Mouse (Mus musculus): ENCODE data around the gene Cenpx. TPM values are rescaled to one million over a fixed set of nuclear protein-coding genes. Genes with fewer than 3 reads are reported as not detected.
"Not testable (repeated sequence)": the region's sequence is repeated elsewhere in the genome, so short reads cannot be mapped to it uniquely, and the experiment has no call there.

Cenpx gene
- polyA plus RNA-seq, 1 experiment from 2014 or later, result 106 TPM

- no peak overlapping the region for H3K4me3 ChIP-seq (replicated peaks; ENCODE audit: low read length)
- no peaks in the 10 kb centered on the region for H3K9me3 ChIP-seq (ENCODE audit: control insufficient read depth, low read length)
- H3K4me2 ChIP-seq (replicated peaks), result no peak overlapping the region
- no peak overlapping the region for H3K27ac ChIP-seq
- no peak overlapping the region for H3K9ac ChIP-seq
- 74% methylated on average over 20 of the region's 20 CpGs for WGBS
- no peaks in the 10 kb centered on the region for H3K4me1 ChIP-seq (replicated peaks; ENCODE audit: control insufficient read depth, insufficient read depth, low read length)
- no peak for ATAC-seq (ENCODE audit: low FRiP score)
- DNase-seq (ENCODE audit: low spot score), result no peak
- peaks cover 70% of the 10 kb centered on the region for H3K36me3 ChIP-seq (replicated peaks; ENCODE audit: control insufficient read depth, insufficient read depth)
- no peaks in the 10 kb centered on the region for H3K27me3 ChIP-seq (ENCODE audit: control insufficient read depth, insufficient read depth, low read length)
These were observed 26.8 kb downstream of the Cenpx start for GRCm38 (mm10) chr11:120686650-120687272.

DNA sequence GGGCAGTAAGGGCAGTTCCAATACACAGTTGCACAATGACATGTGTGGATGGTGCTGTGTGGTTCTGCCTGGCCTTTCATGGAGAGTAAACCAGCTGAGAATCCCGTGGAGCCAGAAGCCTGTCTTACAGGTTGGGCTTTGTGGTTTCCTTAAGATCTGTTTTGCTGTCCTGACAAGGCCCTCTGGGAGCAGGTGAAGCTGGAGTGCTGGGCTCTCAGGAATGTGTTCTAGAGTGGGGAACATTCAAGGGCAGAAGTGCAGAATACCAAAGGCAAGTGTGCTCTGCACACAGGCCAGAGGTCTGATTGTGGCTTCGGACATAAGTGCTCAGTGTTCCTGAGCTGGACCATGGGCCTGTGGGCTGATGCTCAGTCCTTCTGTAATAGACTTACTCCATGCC is 28.9 kb downstream of the Cenpx start:
- Histone ChIP-seq H3K4me2 (replicated peaks) (no peak overlapping the region), H3K27me3 (ENCODE audit: control insufficient read depth, insufficient read depth, low read length) (no peaks in the 10 kb centered on the region), H3K27ac (no peak overlapping the region), H3K36me3 (replicated peaks; ENCODE audit: control insufficient read depth, insufficient read depth) (peaks cover 72% of the 10 kb centered on the region), H3K4me1 (replicated peaks; ENCODE audit: control insufficient read depth, insufficient read depth, low read length) (no peaks in the 10 kb centered on the region), H3K9ac (no peak overlapping the region), H3K4me3 (replicated peaks; ENCODE audit: low read length) (no peak overlapping the region), H3K9me3 (ENCODE audit: control insufficient read depth, low read length) (no peaks in the 10 kb centered on the region)
- WGBS, result 93% methylated on average over 2 of the region's 2 CpGs
- DNase-seq (ENCODE audit: low spot score) (no peak), ATAC-seq (ENCODE audit: low FRiP score) (no peak)

DNA sequence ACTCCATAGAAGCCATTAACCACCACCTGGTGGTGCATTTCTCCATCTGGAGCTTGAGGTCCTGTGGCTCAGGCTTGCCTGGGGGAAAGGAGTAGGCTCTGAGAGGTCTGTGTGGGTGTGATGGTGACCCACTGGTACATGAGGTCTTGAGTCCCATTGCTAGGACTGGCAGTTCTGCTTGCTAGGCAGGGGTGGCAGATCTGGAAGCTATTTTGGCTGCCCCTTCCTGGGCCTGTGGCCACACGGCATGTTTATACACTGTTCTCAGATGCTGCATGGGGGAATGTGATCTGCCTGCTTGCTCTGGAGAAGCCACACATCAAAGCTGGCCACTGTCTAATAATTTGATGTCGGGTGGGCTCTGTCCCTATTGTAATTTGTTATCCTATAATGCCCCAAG is 29.5 kb downstream of the Cenpx start:
- DNase-seq (ENCODE audit: low spot score), result no peak
- H3K36me3 ChIP-seq (replicated peaks; ENCODE audit: control insufficient read depth, insufficient read depth), result peaks cover 72% of the 10 kb centered on the region

GRCm38 (mm10) chr11:120683536-120683935 is 30.0 kb downstream of the Cenpx start:
- Histone ChIP-seq H3K4me1 (replicated peaks; ENCODE audit: control insufficient read depth, insufficient read depth, low read length) (no peaks in the 10 kb centered on the region), H3K9ac (no peak overlapping the region), H3K9me3 (ENCODE audit: control insufficient read depth, low read length) (no peaks in the 10 kb centered on the region), H3K4me3 (replicated peaks; ENCODE audit: low read length) (no peak overlapping the region), H3K27ac (no peak overlapping the region), H3K36me3 (replicated peaks; ENCODE audit: control insufficient read depth, insufficient read depth) (peaks cover 72% of the 10 kb centered on the region), H3K27me3 (ENCODE audit: control insufficient read depth, insufficient read depth, low read length) (no peaks in the 10 kb centered on the region), H3K4me2 (replicated peaks) (no peak overlapping the region)
- no peak for ATAC-seq (ENCODE audit: low FRiP score)
- DNase-seq (ENCODE audit: low spot score), result no peak
- WGBS, result 86% methylated on average over 3 of the region's 3 CpGs

More for the DNA sequence above, 29.5 kb downstream of the Cenpx start:
- Histone ChIP-seq H3K4me3 (replicated peaks; ENCODE audit: low read length) (no peak overlapping the region), H3K27me3 (ENCODE audit: control insufficient read depth, insufficient read depth, low read length) (no peaks in the 10 kb centered on the region), H3K27ac (no peak overlapping the region), H3K4me1 (replicated peaks; ENCODE audit: control insufficient read depth, insufficient read depth, low read length) (no peaks in the 10 kb centered on the region), H3K9ac (no peak overlapping the region), H3K9me3 (ENCODE audit: control insufficient read depth, low read length) (no peaks in the 10 kb centered on the region), H3K4me2 (replicated peaks) (no peak overlapping the region)
- no peak for ATAC-seq (ENCODE audit: low FRiP score)
- 91% methylated on average over 2 of the region's 2 CpGs for WGBS

DNA sequence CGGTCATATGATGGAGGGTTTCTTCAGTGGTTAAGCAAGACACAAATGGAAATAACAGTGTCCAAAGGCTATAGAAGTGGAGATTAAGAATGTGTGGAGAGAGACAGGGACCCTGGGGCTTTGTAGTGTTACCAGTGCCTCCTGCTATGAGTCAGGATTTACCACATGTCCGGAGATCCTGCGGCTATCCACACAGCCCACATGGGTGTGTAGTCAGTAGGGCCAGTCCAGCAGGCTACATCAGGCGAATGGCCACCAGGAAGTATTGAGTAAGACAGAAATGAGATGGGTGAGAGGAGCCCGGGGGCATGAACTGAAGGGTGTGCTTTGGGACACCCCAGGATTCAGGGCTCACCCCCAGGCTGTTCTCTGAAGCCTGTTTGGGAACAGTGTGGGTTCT is 30.9 kb downstream of the Cenpx start:
- 96% methylated on average over 5 of the region's 5 CpGs for WGBS
- Histone ChIP-seq H3K4me3 (replicated peaks; ENCODE audit: low read length) (no peak overlapping the region), H3K27ac (no peak overlapping the region), H3K4me1 (replicated peaks; ENCODE audit: control insufficient read depth, insufficient read depth, low read length) (no peaks in the 10 kb centered on the region), H3K9ac (no peak overlapping the region), H3K27me3 (ENCODE audit: control insufficient read depth, insufficient read depth, low read length) (no peaks in the 10 kb centered on the region), H3K9me3 (ENCODE audit: control insufficient read depth, low read length) (no peaks in the 10 kb centered on the region), H3K4me2 (replicated peaks) (no peak overlapping the region), H3K36me3 (replicated peaks; ENCODE audit: control insufficient read depth, insufficient read depth) (peaks cover 71% of the 10 kb centered on the region)
- no peak for DNase-seq (ENCODE audit: low spot score)
- ATAC-seq (ENCODE audit: low FRiP score), result no peak

GRCm38 (mm10) chr11:120679909-120680308 is 33.6 kb downstream of the Cenpx start:
- Histone ChIP-seq H3K9ac (no peak overlapping the region), H3K27me3 (ENCODE audit: control insufficient read depth, insufficient read depth, low read length) (no peaks in the 10 kb centered on the region), H3K9me3 (ENCODE audit: control insufficient read depth, low read length) (no peaks in the 10 kb centered on the region), H3K36me3 (replicated peaks; ENCODE audit: control insufficient read depth, insufficient read depth) (peaks cover 63% of the 10 kb centered on the region), H3K4me1 (replicated peaks; ENCODE audit: control insufficient read depth, insufficient read depth, low read length) (no peaks in the 10 kb centered on the region), H3K4me3 (replicated peaks; ENCODE audit: low read length) (no peak overlapping the region), H3K27ac (no peak overlapping the region), H3K4me2 (replicated peaks) (no peak overlapping the region)
- DNase-seq (ENCODE audit: low spot score), result no peak
- 75% methylated on average over 3 of the region's 3 CpGs for WGBS
- ATAC-seq (ENCODE audit: low FRiP score), result no peak

DNA sequence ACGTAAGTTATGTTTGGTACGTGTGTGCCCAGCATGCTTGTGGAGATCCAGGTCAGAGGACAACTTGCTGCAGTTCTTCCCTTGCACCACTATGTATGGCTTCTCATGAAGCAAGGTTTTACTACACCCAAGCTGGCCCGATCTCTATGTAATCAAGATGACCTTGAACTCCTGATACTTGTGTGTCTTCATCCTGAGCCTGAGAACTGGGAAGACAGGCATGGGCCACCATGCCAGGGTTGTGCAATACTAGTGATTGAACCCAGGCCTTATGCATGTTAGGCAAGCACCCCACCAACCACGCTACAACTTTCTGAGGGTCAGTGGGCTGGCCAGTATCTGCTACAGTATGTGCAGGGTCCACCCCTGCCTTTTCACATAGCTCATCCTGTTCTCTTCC is 36.6 kb downstream of the Cenpx start:
- H3K9me3 ChIP-seq (ENCODE audit: control insufficient read depth, low read length), result no peaks in the 10 kb centered on the region
- no peaks in the 10 kb centered on the region for H3K27me3 ChIP-seq (ENCODE audit: control insufficient read depth, insufficient read depth, low read length)
- no peak overlapping the region for H3K9ac ChIP-seq
- 97% methylated on average over 4 of the region's 4 CpGs for WGBS
- no peak overlapping the region for H3K27ac ChIP-seq
- no peak overlapping the region for H3K4me3 ChIP-seq (replicated peaks; ENCODE audit: low read length)
- ATAC-seq (ENCODE audit: low FRiP score) (no peak), DNase-seq (ENCODE audit: low spot score) (no peak)
- no peak overlapping the region for H3K4me2 ChIP-seq (replicated peaks)
- peaks cover 12% of the 10 kb centered on the region for H3K4me1 ChIP-seq (replicated peaks; ENCODE audit: control insufficient read depth, insufficient read depth, low read length)
- H3K36me3 ChIP-seq (replicated peaks; ENCODE audit: control insufficient read depth, insufficient read depth), result peaks cover 42% of the 10 kb centered on the region

DNA sequence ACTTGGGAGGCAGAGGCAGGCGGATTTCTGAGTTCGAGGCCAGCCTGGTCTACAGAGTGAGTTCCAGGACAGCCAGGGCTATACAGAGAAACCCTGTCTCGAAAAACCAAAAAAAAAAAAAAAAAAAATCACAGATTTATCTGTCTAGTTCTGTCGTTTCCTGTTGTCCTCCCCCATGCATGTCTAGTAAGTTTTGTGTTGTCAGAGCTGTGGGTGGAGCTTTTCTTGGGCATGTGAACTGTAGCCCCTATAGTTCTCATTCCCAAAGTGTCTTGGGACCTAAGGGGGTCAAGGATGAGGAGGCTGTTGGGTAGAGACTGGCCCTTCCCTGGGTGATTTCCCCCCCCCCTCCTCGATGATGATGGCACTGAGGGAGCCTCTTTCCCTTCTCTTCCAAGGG is 37.7 kb downstream of the Cenpx start:
- ATAC-seq (ENCODE audit: low FRiP score); H3K4me3 ChIP-seq (replicated peaks; ENCODE audit: low read length): not testable (repeated sequence)

DNA sequence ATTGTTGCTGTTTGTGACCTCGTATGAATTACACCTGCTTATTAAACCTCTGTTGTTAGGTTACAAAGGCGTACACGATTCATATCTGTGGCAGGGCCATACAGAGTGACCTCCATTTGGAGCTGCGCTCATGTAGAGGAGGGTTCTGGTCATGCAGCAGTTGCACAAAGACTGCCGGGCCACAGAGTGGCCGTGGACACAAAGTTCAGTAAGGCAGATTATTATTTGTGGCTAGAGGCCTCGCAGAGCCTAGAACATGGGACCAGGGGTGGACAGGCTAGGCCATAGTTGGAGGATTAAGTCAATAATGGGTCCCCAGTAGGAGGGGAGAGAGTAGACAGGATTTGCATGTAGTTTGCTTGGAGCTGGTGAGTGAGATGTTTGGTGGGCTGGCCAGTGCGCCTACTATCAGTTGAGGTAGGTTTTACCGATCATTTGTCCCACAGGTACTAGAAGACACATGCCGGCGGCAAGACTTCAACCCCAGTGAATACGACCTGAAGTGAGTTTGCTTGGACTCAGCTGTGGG is 39.9 kb downstream of the Cenpx start:
- peak overlapping the region; percentile 74 for H3K9ac ChIP-seq
- peak overlapping the region; percentile 64 for H3K4me3 ChIP-seq (replicated peaks; ENCODE audit: low read length)
- peak overlapping the region; percentile 90 for H3K27ac ChIP-seq
- H3K4me2 ChIP-seq (replicated peaks), result peak overlapping the region; percentile 76
- ATAC-seq (ENCODE audit: low FRiP score), result peak; percentile 3; the same call in 1 of the 2 replicates
- no peaks in the 10 kb centered on the region for H3K27me3 ChIP-seq (ENCODE audit: control insufficient read depth, insufficient read depth, low read length)
- no peak for DNase-seq (ENCODE audit: low spot score)
- peaks cover 12% of the 10 kb centered on the region for H3K4me1 ChIP-seq (replicated peaks; ENCODE audit: control insufficient read depth, insufficient read depth, low read length)
- no peaks in the 10 kb centered on the region for H3K9me3 ChIP-seq (ENCODE audit: control insufficient read depth, low read length)
- WGBS, result 36% methylated on average over 12 of the region's 12 CpGs
- H3K36me3 ChIP-seq (replicated peaks; ENCODE audit: control insufficient read depth, insufficient read depth), result peaks cover 13% of the 10 kb centered on the region

More for the DNA sequence above, 37.7 kb downstream of the Cenpx start:
- not testable (repeated sequence) for DNase-seq (ENCODE audit: low spot score); H3K4me2 ChIP-seq (replicated peaks); H3K9ac ChIP-seq; H3K27ac ChIP-seq; H3K9me3 ChIP-seq (ENCODE audit: control insufficient read depth, low read length); H3K27me3 ChIP-seq (ENCODE audit: control insufficient read depth, insufficient read depth, low read length)
- 91% methylated on average over 3 of the region's 5 CpGs for whole genome bisulfite sequencing
- Histone ChIP-seq H3K36me3 (replicated peaks; ENCODE audit: control insufficient read depth, insufficient read depth) (peaks cover 35% of the 10 kb centered on the region), H3K4me1 (replicated peaks; ENCODE audit: control insufficient read depth, insufficient read depth, low read length) (peaks cover 12% of the 10 kb centered on the region)

Data from hindbrain, embryonic 14.5 days (tissue).